Mouse (Mus musculus) forebrain, embryonic 15.5 days (tissue): Measurements from ENCODE around the gene Tpo. TPM values are rescaled to one million over a fixed set of nuclear protein-coding genes. Genes with fewer than 3 reads are reported as not detected.

ENCODE experiments used
- polyA plus RNA-seq: library from polyadenylated mRNA; unstranded; fragments of >200 nt; fragmentation: Nextera tagmentation; extraction: Ambion mirVana; gene quantifications from 2 replicates; pipeline ENCODE4 v1.2.1, GENCODE M21; 2015

Gene Tpo
- polyA plus RNA-seq, 1 experiment from 2014 or later: 0.14 TPM

Other genes with a start within 250 kb of the Tpo start
- gene Pxdn, start 195.0 kb downstream of the Tpo start, polyA plus RNA-seq: 39.7 and 41.9 TPM in 2 replicates
- gene Sntg2, start 240.8 kb upstream of the Tpo start, polyA plus RNA-seq: 2.1 and 3.3 TPM in 2 replicates